18 mouse cellular contexts compared by ENCODE assay signal in the genomic region with DNA sequence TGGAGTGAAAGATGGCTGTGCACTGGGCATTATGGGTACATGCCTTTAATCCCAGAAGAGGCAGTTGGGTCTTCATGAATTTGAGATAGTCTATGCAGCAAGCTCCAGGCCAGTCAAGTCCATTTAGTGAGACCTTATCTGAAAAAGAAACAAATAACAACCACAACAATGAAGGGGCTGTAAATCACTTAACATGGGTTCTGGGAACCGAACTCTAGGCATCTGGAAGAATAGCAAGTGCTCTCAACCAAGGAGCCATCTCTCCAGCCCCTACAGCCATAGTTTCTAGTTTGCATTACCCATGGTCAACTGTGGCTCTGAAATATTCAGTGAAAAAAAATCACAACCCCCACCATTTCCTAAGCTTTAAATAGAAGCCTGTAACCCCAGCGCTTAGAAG. TPM values are rescaled to one million over a fixed set of nuclear protein-coding genes. Genes with fewer than 3 reads are reported as not detected.
DNase-seq lines count a peak whose midpoint lies in the region; TF ChIP-seq lines count a peak whose summit lies in the region.
"Had no signal": no experiment of that assay in that cellular context is flagged by ENCODE, and none has a peak within 500 bp of the region (broad histone marks: within the 10 kb centered on the region; RNA-seq: fewer than 3 reads in every experiment).

No protein-coding gene starts in this region.

- no peak for TF ChIP-seq POLR2A in CH12.LX (IDR thresholded peaks at IDR 0.05; ENCODE audit: low read depth, low read length)
- TF ChIP-seq POLR2A in MEL (IDR thresholded peaks at IDR 0.05; ENCODE audit: control insufficient read depth in 1 of 2, insufficient read depth in 1 of 2, low read depth in 1 of 2, low read length in 2 of 2, poor library complexity in 1 of 2) = no peak

- H3K4me2 ChIP-seq in CH12.LX (ENCODE audit: insufficient read depth, low read depth, poor library complexity, severe bottlenecking) = no peak overlapping the region

- TF ChIP-seq EP300 in CH12.LX (IDR thresholded peaks at IDR 0.05; ENCODE audit: low read length) (no peak), MEL (IDR thresholded peaks at IDR 0.05; ENCODE audit: low read depth in 1 of 2, low read length in 2 of 2) (no peak)

- H3K4me1 ChIP-seq in CH12.LX (ENCODE audit: control insufficient read depth in 1 of 2, insufficient read depth in 2 of 2) = peaks cover 9 to 34% of the 10 kb centered on the region in 2 experiments; a peak in 3 of 4 replicates
- H3K4me1 ChIP-seq in MEL (ENCODE audit: control insufficient read depth in 1 of 2, insufficient read depth in 2 of 2, low read length in 2 of 2) = peaks cover 13 to 28% of the 10 kb centered on the region in 2 experiments

- H3K79me2 ChIP-seq in CH12.LX (replicated peaks; ENCODE audit: control insufficient read depth, extremely low read depth, insufficient read depth, poor library complexity, severe bottlenecking) (no peaks in the 10 kb centered on the region), MEL (ENCODE audit: control insufficient read depth, insufficient read depth, low read length, poor library complexity) (no peaks in the 10 kb centered on the region)

- in situ Hi-C loops in CH12.LX (cut with MboI; ENCODE audit: low pct_ligation_motif_present, low pct_unique_long_range_greater_than_20kb, low sequenced_read_pairs) = no loop called here

- H3K9ac ChIP-seq in CH12.LX (ENCODE audit: insufficient read depth, low read depth) = no peak overlapping the region
- no peak overlapping the region for H3K9ac ChIP-seq in MEL (ENCODE audit: control insufficient read depth, low read depth, low read length, poor library complexity, severe bottlenecking)

- DNase-seq in CH12.LX (ENCODE audit: extremely low read depth) (no peak), MEL (ENCODE audit: low read depth, low spot score) (no peak)
- DNase-seq in left cerebral cortex, postnatal 25 days (ENCODE audit: low spot score in 2 of 2) = no peak
- no peak for DNase-seq in layer of hippocampus, adult 9-11 months
- DNase-seq: adrenal gland, adult 2 months; adrenal gland, adult 8-10 months; adrenal gland, postnatal 10 days; adrenal gland, postnatal 14 days; adrenal gland, postnatal 25 days; adrenal gland, postnatal 36 days; B cell, adult 2 months; cerebellum, adult 11 months; cerebellum, adult 11-12 months; cerebellum, adult 18-20 months; cerebellum, adult 2 months; cerebellum, adult 8-10 months had no signal

- TF ChIP-seq CTCF in CH12.LX (conservative IDR thresholded peaks at IDR 0.05 in 1 of 2, IDR thresholded peaks at IDR 0.05 in 1 of 2; ENCODE audit: low read depth in 2 of 2, low read length in 2 of 2) = no peak
- no peak for TF ChIP-seq CTCF in MEL (IDR thresholded peaks at IDR 0.05 in 2 of 3, conservative IDR thresholded peaks at IDR 0.05 in 1 of 3; ENCODE audit: control insufficient read depth in 1 of 3, insufficient read depth in 1 of 3, low read depth in 2 of 3, low read length in 3 of 3, poor library complexity in 1 of 3, severe bottlenecking in 1 of 3)

- H3K4me3 ChIP-seq in CH12.LX (replicated peaks in 1 of 3; ENCODE audit: low read depth in 2 of 3, low read length in 2 of 3, poor library complexity in 1 of 3) = no peak overlapping the region
- no peak overlapping the region for H3K4me3 ChIP-seq in MEL (ENCODE audit: control insufficient read depth in 1 of 2, insufficient read depth in 1 of 2, low read depth in 2 of 2, low read length in 2 of 2)

- no peak for TF ChIP-seq RAD21 in CH12.LX (IDR thresholded peaks at IDR 0.05; ENCODE audit: low read depth, low read length)
- TF ChIP-seq RAD21 in MEL (IDR thresholded peaks at IDR 0.05; ENCODE audit: low read depth, low read length) = no peak

- intact Hi-C loops in left cerebral cortex, postnatal 25 days (cut with DNase I) = no loop called here

- H3K27me3 ChIP-seq in CH12.LX (replicated peaks) (peaks cover 14% of the 10 kb centered on the region), MEL (ENCODE audit: control insufficient read depth in 1 of 2, insufficient read depth in 2 of 2, low read length in 2 of 2) (no peaks in the 10 kb centered on the region)
- H3K27me3 ChIP-seq: Patski had no signal

- dilution Hi-C loops in CH12.LX (cut with MboI; ENCODE audit: extremely low pct_ligation_motif_present, extremely low pct_unique_long_range_greater_than_20kb, low sequenced_read_pairs) = no loop called here

- H3K27ac ChIP-seq in CH12.LX (ENCODE audit: insufficient read depth, low read depth) (no peak overlapping the region), MEL (ENCODE audit: control insufficient read depth, low read depth, low read length) (no peak overlapping the region)

- H3K36me3 ChIP-seq in CH12.LX (replicated peaks in 1 of 2; ENCODE audit: control insufficient read depth in 1 of 2, insufficient read depth in 1 of 2, low read length in 1 of 2) (no peaks in the 10 kb centered on the region), MEL (ENCODE audit: control insufficient read depth in 1 of 2, insufficient read depth in 2 of 2, low read length in 2 of 2) (peaks cover 0 to 23% of the 10 kb centered on the region in 2 experiments; a peak in 2 of 4 replicates)
- H3K36me3 ChIP-seq: G1E had no signal

- H3K9me3 ChIP-seq in CH12.LX (replicated peaks; ENCODE audit: low read length) = no peaks in the 10 kb centered on the region
- H3K9me3 ChIP-seq in MEL (replicated peaks; ENCODE audit: insufficient read depth, low read length) = no peaks in the 10 kb centered on the region
- H3K9me3 ChIP-seq: G1E had no signal

TF ChIP-seq in CH12.LX, 34 proteins besides CTCF, POLR2A, EP300 and RAD21:
- TF ChIP-seq ELF1 (IDR thresholded peaks at IDR 0.05; ENCODE audit: low read depth, low read length) (no peak), TBP (conservative IDR thresholded peaks at IDR 0.05; ENCODE audit: low read depth, low read length) (peak; percentile 65; the same call in 1 of the 2 replicates)

TF ChIP-seq in MEL, 35 proteins besides CTCF, POLR2A, EP300 and RAD21:
- no peak for TF ChIP-seq TCF12 (IDR thresholded peaks at IDR 0.05; ENCODE audit: low read depth, low read length)
- no peak for TF ChIP-seq MAZ (IDR thresholded peaks at IDR 0.05; ENCODE audit: low read depth, low read length)
- peak; percentile 69; the same call in 1 of the 2 replicates for TF ChIP-seq ZMIZ1 (IDR thresholded peaks at IDR 0.05; ENCODE audit: low read depth, low read length)
- no peak for TF ChIP-seq BHLHE40 (IDR thresholded peaks at IDR 0.05; ENCODE audit: borderline replicate concordance, low read depth, low read length)
- TF ChIP-seq RCOR1 (IDR thresholded peaks at IDR 0.05; ENCODE audit: low read depth, low read length) = no peak
- TF ChIP-seq HCFC1 (IDR thresholded peaks at IDR 0.05; ENCODE audit: low read depth, low read length) = no peak
- no peak for TF ChIP-seq USF1 (IDR thresholded peaks at IDR 0.05; ENCODE audit: low read depth, low read length)
- TF ChIP-seq TBP (IDR thresholded peaks at IDR 0.05; ENCODE audit: low read depth, low read length) = peak; percentile 59; the same call in 1 of the 2 replicates
- TF ChIP-seq SMC3 (IDR thresholded peaks at IDR 0.05; ENCODE audit: low read depth, low read length) = no peak
- no peak for TF ChIP-seq MYC (IDR thresholded peaks at IDR 0.05; ENCODE audit: low read depth, low read length)
- no peak for TF ChIP-seq TAL1 (IDR thresholded peaks at IDR 0.05; ENCODE audit: low read length)
- TF ChIP-seq ETS1 (IDR thresholded peaks at IDR 0.05; ENCODE audit: low read depth, low read length) = no peak
- no peak for TF ChIP-seq USF2 (IDR thresholded peaks at IDR 0.05; ENCODE audit: borderline replicate concordance in 1 of 2, insufficient read depth in 1 of 2, low read depth in 1 of 2, low read length in 2 of 2)
- no peak for TF ChIP-seq GABPA (IDR thresholded peaks at IDR 0.05; ENCODE audit: low read depth, low read length)
- no peak for TF ChIP-seq ZNF384 (IDR thresholded peaks at IDR 0.05; ENCODE audit: low read depth, low read length)

RNA-seq across cellular contexts. Expression of gene Sema4b, which starts 16.8 kb away (rescaled TPM):
- 8.6 and 9.4 TPM in 2 replicates for total RNA-seq in CH12.LX (2012; rRNA removed)
- total RNA-seq in CH12.LX (2014; rRNA removed) = 1.3 and 1.5 TPM in 2 replicates
- polyA plus RNA-seq in CH12.LX (2012; ENCODE audit: insufficient read length, low read depth) = 5.2 and 6.7 TPM in 2 replicates
- 8.4 and 10.9 TPM in 2 replicates for total RNA-seq in MEL (2012; rRNA removed)
- 10 to 100 TPM in 1 of 2 experiments, not detected in 1; 17.3 TPM for polyA plus RNA-seq in MEL (2012; ENCODE audit: insufficient read depth in 1 of 2, insufficient read length in 2 of 2, low read depth in 1 of 2, low replicate concordance in 2 of 2, missing spikeins in 1 of 2)
- 10 to 100 TPM; 17.4 to 20.5 TPM for total RNA-seq in left cerebral cortex, postnatal 25 days (2021)

RNA-seq across cellular contexts. Expression of gene Idh2, which starts 54.7 kb away (rescaled TPM):
- total RNA-seq in CH12.LX (2012; rRNA removed) (71.1 and 96.4 TPM in 2 replicates), CH12.LX (2014; rRNA removed) (20.8 and 21.5 TPM in 2 replicates), MEL (2012; rRNA removed) (121 and 141 TPM in 2 replicates)
- polyA plus RNA-seq in CH12.LX (2012; ENCODE audit: insufficient read length, low read depth) (13.6 and 21.1 TPM in 2 replicates), MEL (2012; ENCODE audit: insufficient read depth in 1 of 2, insufficient read length in 2 of 2, low read depth in 1 of 2, low replicate concordance in 2 of 2, missing spikeins in 1 of 2) (100 to 1,000 TPM; 181 to 268 TPM)
- 10 to 100 TPM; 50.8 to 59.1 TPM for total RNA-seq in left cerebral cortex, postnatal 25 days (2021)

Comparison
In these comparisons a context has a peak if more than half of its experiments do, and no peak if none do; other contexts are left out.
1. Of the 35 proteins assayed by ChIP-seq in both MEL and CH12.LX: peak only in MEL: ZMIZ1; only in CH12.LX: none; in both: TBP; in neither: 33.